Mouse (Mus musculus): ENCODE measurements around the gene Cdk5rap2. TPM values are rescaled to one million over a fixed set of nuclear protein-coding genes. Genes with fewer than 3 reads are reported as not detected.

Cdk5rap2 gene
- total RNA-seq, 2 experiments from 2014 or later = 8.0 to 11.9 TPM

DNA sequence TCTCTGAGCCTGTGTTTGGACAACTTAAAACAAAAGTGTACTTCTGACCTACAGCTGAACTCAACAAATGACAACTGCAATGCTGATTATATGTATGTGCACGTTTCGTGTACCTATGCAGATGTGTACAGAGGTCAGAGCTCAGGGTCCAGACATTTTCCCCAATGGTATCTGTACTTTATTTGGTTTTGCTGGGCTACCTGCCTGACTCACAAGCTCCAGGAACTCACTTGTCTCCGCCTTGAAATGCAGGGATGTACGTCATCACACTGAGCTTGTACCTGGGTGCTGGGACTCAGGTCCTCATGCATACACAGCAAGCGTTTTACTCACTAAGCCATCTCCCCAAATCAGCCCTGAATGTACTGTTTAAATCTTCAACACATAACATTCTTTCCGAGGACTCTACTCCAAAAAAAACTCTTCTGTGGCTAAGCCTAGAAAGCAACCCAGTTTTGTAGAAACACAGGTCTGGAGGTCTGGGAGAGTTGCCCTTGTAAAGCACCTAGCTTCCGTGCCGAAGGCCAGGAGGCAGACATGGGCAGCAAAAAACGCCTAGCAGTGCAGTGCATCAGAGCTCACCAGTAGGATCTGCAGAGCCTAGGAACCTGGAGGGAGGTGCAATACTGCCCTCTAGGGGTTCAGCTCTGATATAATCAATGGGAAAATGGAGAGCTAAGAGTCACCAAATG, 54.4 kb downstream of the Cdk5rap2 start:
- DNase-seq = peak; percentile 54 to 67
- intact Hi-C loops (cut with DNase I) = loop anchor here (1.0 kb wide), 1 partner anchor 91 kb away; no protein-coding TSS in a partner anchor

DNA sequence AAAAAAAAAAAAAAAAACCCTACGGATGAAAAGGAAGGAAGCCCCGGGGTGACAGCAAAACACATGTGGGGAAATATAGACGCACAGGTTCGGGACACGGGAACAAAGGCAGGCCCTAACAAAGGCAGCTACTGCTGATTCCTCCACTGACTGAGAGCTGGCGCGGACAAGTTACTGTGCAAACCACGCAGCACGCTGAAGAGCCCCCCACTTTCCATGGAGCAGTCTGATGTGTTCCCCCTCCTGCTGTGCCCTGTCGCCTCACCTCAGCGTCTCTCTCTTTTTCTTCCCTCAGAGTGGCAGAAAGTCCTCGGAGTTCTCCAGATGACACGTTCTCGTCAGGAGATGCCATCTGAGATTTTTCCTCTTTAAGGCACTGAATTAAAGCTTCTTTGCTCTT, 55.8 kb downstream of the Cdk5rap2 start:
- no peak for DNase-seq
- intact Hi-C loops (cut with DNase I) = no loop called here

DNA sequence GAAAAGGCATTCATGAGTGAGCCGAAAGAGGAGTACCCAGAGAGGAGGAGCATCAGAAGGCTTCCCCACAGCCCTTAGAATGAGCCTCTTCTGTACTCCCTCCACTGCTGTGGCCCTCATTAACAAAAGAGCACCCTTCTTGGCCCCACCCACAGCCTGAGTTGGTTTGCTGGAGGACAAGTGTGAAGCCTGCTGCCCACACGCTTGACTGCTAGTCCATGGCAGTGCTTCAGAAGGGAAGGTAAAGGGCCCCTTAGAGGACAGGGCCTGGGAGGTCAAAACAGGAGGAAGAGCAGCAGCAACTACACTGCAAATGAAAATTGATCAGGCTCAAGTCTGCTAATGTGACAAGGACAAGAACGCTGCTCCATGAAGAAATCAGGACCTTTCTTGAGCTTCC, 56.6 kb downstream of the Cdk5rap2 start:
- intact Hi-C loops (cut with DNase I) = no loop called here
- no peak for DNase-seq

DNA sequence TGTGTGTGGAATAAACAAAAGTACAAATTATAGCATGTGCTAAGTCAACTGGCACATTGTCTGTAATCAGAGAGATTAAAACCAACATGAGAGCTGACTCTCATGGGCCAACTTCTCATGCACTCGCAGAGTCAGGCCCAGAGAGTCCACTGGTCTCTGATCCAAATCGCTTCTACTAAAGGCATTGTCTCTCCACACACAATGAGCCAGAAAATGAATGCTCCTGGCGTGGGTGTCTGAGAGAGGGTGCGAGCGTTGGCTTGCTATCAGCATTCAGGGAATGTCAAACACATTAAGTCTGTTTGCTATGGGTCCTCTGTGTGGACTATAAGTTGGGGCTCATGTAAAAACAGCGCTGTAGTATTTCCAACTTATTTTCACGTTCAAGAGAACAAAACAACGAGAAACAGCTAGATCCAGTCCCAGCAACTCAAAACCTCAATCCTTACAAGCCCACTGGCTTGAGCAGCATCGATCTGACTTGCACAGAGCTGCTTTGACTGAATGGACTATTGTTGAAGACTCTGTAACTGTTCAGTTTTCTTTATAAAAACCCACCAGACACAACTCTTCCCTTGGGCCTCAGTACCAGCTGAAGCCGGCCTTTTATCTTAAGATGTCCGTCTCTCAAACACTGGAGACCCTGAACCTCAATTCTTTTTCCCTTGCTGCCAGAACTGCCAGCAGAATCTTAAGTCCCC, 74.6 kb downstream of the Cdk5rap2 start:
- DNase-seq = no peak
- intact Hi-C loops (cut with DNase I) = no loop called here

DNA sequence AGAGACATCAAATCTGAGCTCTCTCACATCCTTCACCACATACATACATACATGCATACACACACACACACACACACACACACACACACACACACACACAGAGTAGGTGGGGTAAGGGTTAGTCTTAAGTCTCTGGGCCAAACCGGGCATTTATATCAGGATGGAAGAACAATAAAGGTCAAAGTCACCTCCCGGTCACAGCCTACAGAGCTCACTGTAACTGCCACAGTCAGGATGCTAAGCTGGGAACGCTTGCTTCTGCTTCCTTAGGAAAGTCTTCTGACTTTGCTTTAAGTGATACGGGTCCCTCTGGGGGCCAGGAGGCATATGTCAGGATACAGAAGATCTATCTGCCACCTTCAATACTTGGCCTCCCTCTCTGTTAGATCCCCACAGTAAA, 75.2 kb downstream of the Cdk5rap2 start:
- no peak for DNase-seq
- intact Hi-C loops (cut with DNase I) = no loop called here

DNA sequence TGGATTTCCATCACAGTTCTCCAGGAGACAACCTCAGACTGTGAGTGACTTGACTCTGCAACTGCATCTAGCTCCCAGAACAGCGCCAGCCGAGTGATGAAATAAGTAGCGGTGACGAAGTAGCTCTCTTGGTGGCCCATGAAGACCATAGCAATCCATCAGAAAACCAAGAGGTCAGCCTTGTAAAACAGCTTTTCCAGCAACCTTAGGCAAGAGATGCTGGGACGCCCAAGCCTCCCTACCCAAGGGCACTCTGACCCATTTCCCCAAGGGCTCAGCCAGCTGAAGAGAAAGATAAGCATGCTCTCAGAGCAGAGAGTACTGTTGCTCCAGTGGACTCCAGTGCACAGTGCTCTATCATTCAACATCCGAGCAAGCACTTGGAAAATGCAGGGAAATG, 77.3 kb downstream of the Cdk5rap2 start:
- intact Hi-C loops (cut with DNase I) = no loop called here
- no peak for DNase-seq

DNA sequence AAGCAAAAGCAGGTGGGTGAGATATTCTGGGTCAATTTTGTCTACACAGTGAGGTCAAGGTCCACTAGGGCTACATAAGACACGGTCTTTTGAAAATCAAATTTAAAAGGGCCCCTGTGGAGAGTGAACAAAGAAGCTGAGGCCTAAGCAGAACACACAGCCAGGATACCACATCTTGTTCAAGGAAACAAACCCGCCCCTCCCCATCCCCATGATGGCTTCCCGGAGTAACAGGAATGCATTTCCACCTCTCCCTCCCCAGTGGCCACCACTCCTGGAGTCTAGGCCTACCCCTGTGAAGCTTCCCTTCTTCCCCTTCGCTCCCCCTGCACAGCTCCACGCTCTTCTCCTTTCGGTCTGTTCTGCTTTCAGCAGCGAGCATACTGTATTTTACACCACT, 77.7 kb downstream of the Cdk5rap2 start:
- intact Hi-C loops (cut with DNase I) = no loop called here

DNA sequence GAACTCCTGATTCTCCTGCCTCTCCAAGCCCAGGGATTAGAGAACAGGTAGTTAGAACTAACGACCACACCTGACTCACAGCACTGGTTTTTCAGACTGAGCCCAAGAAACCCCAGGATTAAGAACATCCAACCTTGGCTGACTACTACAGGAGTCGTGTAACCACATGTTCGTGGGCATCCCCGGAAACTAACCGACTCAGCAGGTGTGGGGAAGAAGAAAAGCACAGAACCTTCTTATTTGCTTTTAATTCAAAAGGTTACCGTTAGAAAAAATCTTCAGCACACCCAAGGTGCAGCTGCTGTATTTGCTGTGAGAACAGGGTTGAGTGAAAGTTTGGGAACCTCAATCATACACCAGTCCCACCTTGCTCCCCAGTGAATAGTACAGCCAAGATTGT, 79.1 kb downstream of the Cdk5rap2 start:
- no peak for DNase-seq
- intact Hi-C loops (cut with DNase I) = no loop called here

More for the DNA sequence above, 77.7 kb downstream of the Cdk5rap2 start:
- DNase-seq = no peak

DNA sequence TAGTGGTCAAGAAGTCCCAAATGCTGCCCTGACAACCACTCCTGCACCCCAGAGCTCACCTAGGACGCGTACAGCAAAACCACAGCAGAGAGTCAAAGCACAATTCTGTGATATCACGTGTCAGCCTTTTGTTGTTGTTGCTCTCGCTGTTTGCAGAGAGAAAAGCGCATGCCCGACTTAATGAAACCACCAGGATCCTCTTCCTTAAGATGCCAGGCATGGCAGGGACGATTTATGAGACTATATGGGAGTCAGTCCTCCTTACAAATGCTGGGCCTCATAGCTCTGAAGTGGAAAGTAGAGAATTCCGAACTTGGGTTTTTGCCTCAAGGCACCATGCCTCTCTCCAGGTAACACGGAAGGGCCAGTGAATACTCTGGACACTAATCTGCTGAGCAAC, 82.2 kb downstream of the Cdk5rap2 start:
- intact Hi-C loops (cut with DNase I) = no loop called here
- DNase-seq = no peak

DNA sequence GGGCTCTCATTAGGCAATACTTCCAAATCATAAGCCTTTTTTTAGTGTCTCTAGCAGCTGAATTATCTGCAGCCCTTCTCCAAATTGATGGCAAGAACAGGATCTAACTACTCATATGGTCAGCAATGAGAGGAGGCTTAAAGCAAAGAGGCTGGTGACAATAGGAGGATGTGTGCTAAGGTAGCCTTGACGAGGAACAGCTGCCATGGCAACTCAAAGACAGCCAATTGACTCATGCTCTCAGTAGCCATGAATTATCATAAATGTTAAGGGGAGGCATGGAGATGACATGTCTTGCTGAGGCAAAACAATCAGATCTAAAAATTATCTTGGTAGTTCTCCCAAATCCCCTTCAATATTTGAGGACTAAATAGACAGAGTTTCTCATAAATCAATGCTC, 82.8 kb downstream of the Cdk5rap2 start:
- no peak for DNase-seq
- intact Hi-C loops (cut with DNase I) = no loop called here

DNA sequence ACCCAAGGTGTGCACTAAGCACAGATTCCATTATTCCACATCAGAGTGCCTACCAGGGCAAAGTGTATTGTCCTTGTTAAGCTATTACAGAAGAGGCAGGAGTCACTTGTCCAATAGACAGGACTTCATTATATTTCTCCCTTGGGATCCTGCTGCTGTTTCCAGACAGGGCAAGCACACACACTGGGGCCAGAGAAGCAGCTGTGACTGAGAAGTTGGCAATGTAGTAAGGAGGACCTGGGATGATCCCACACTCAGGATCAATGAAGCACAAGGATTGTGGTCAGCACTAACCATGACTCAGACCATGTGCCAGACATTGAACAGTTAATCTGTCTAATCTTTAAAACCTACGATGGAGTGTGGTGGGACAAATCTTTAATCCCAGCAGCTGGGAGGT, 88.7 kb downstream of the Cdk5rap2 start:
- DNase-seq = peak in 1 of 2 experiments; percentile 6
- intact Hi-C loops (cut with DNase I) = no loop called here

DNA sequence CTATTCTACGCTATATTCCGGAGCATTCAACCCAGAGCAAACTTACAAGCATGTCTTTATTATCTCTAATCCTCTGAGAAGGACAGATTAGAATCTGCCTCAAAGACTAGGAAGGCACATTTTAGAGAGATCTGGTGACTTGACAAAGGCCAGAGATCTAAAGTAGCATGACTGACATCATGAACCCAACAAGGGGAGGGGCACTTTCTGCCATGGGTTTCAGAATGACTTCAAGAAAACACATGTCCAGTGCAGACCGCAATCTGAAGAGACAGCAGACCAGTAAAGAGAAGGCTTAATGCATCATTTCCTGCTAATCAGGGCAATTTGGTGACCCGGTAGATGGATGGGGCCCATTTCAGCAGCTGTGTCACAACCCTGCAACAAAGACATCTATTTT, 98.1 kb downstream of the Cdk5rap2 start:
- DNase-seq = no peak
- intact Hi-C loops (cut with DNase I) = no loop called here

DNA sequence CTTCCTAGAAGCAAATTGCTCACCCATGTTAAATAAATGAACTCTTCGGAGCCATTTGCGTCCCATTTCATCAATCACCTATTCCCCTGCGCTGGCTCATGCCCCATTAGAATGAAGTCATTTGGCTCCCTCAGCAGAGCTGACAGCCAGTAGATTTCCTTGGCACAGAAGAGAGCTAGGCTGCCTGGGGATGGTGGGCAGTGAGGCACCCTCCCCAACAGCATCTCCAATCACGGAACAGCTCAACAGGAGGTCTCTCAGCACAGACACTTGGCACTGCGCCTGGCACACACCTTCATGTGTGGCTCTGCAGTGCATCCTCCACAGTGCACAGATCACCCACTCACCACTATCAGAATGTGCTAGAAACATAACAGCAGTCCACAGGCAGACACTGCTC, 98.7 kb downstream of the Cdk5rap2 start:
- intact Hi-C loops (cut with DNase I) = no loop called here
- peak; percentile 13 to 29 for DNase-seq

DNA sequence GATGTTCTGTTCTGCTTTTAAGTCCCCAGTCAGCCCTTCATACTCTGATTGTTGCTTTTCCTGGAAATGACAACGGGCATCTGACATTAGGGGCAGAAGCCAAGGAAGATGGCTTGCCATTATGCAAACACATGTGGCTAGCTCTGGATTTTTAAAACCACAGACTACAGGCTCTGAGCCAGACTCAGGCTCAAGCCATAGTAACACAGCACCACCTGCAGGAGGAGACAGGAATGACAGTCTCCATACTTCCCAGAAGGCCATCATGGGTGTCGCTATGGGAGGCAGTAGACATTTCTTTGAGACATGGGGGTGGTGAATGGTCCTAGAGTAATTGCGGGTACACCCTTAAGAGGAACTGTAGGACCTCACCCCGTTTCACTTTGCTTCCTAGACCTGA, 103.0 kb downstream of the Cdk5rap2 start:
- DNase-seq = peak; percentile 67 to 81
- intact Hi-C loops (cut with DNase I) = loop anchor here (2.0 kb wide), 1 partner anchor 42 kb away; no protein-coding TSS in a partner anchor

DNA sequence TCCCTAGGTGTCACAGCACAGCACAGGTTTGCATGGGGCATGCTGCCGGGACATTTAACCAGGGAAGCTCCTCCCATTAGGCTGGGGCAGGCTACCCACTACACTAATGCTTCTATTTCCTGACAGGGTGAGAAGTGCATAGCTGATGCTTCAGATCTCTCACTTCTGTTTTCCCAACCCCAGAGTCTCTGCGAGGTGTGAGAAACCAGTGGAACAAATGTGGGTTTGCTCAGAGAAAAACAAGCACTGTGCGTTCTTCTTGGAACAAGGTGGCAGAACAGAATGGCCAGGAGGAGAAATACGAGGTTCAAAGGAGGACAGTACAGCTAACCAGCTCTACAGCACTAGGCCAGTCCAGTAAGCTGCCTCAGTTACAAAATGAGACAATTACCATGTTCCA, 106.4 kb downstream of the Cdk5rap2 start:
- intact Hi-C loops (cut with DNase I) = no loop called here
- DNase-seq = no peak

DNA sequence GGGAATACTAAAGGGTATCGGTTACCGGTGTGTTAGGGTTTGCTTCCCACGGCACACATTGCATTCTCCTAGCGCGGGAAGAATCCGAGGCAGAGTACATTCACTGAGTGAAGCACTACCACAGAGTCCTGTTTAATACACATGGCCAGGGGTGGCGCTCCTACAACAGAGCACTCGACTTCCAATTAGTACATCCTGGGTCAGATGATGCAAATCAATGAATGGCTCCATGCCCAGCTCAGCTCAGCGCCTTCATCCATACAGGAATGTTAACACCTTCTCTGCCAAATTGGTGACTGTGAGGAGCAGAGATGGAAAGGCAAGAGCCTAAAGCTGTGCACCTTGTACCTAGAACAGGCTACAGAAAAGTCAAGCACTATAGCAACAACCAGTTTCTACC, 109.1 kb downstream of the Cdk5rap2 start:
- no peak for DNase-seq
- intact Hi-C loops (cut with DNase I) = no loop called here

DNA sequence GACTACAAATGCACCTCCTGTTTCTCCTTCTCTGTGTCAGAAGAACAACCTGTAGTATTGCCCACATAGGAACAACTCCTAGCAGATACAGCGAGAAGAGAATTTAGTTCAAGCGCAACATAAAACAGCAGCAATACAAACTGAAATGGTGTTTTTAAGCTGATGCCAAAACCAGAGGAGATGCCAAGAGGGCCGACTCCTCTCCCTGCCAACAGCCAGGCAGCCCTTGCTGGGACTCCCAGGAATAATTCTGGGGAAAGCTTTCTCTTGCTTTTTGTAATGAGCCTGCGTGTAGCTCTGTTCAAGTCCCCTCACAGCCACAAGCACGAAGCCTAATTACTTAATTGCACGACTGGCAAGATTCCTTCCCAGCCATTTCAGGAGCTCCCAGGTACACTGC, 120.9 kb downstream of the Cdk5rap2 start:
- intact Hi-C loops (cut with DNase I) = no loop called here
- DNase-seq = no peak

DNA sequence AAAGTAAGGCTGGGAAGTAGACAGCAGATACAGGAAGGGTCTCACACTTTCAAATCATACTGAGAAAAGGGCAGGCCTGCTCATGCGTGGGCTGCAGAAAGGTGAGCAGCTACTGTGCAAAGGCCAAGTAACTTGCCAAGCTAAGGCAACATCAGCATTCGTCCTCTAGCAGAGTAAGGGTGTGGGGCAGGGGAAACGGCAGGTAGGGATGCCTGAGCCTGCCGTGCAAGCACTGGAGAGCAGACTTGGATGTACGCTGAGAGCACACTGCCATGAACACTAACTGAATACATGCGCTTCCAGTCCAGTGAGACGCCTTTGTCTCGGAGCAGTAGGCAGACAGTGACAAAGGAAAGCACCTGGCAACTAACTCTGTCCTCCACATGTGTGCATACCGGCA, 127.1 kb downstream of the Cdk5rap2 start:
- intact Hi-C loops (cut with DNase I) = no loop called here
- DNase-seq = no peak

DNA sequence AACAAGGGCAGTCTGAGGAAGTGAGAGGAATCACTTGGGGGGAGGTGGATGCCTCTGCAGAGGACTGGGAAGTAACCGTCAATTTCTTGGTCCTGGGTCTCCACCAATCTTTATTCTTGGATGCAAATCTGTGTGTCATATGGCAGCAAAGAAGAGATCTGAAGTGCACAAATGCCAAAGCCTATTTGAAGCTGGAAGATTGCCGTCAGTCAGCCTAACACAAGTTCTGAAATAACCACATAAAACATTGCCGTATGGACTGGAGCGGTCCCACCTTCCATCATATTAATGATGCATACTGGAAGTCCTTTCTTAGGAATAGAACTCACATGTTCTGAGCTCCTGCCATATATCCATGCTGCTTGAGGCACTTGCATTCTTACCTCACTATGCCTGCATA, 131.4 kb downstream of the Cdk5rap2 start:
- DNase-seq = no peak
- intact Hi-C loops (cut with DNase I) = no loop called here

DNA sequence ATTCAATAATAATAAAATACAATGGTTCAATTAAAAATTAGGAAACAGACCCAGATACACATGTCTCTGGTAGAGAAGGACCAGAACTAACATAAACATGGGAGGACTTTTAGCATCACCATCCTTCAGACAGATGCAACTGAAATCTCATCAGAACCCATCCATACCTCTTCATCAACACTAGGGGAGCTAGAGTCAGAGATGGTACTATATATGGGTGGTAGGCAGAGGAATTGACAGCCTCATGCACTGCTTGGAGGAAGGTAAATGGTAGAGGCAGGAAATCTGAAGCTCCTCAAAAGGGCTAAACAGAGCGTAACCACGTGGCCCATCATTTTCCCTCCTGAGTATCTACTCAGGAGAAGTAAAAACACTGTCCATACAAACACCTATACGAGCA, 132.2 kb downstream of the Cdk5rap2 start:
- DNase-seq = no peak
- intact Hi-C loops (cut with DNase I) = no loop called here

DNA sequence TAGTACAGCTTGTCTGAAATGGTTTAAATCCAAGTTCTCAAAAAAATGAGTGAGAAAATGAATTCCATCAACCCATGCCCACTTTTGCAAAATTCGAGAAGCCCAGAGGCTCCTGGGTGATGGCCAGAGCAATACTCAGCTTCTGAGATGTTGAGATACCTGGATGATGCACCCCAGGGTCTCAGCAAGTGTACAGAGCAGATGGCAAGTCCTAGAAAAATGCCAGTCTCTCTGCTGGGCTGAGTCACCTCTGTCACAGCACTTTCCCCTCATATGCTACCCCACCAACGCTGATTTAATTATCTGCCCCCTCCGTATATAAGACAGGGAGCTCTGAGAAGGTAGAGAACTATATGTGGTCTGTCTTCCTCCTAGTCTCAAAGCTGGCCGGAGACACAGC, 137.3 kb downstream of the Cdk5rap2 start:
- intact Hi-C loops (cut with DNase I) = no loop called here
- no peak for DNase-seq

DNA sequence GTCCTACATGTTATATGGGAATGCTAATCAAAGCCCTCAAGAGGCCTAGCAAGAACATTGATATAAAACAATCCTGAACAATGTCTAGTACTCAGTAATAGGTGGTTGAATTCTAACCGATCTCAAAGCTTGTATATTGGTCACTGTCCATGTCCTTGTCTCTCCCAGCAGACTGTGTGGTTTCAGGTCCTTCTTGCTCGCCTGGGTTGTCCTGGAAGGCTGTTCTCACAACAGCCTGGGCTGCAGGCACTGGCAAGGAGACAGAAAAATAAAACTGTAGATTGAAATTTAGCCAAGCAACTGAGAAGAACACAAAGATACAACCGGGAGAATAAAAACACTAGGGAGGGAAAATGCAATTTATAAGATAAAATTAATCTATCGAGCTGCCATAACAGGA, 137.7 kb downstream of the Cdk5rap2 start:
- DNase-seq = no peak
- intact Hi-C loops (cut with DNase I) = no loop called here

All from heart, postnatal 10 days (tissue).